Mouse (Mus musculus) right cerebral cortex, postnatal 36 days (tissue): Measurements from ENCODE around the gene Ric8b.

Source experiments
- DNase-seq, 2 experiments: peaks; one replicate each; pipeline ENCODE4 v3.0.0; 2022; ENCODE audit warnings: low spot score in 2 of 2, mixed read lengths in 1 of 2

Ric8b gene

DNA sequence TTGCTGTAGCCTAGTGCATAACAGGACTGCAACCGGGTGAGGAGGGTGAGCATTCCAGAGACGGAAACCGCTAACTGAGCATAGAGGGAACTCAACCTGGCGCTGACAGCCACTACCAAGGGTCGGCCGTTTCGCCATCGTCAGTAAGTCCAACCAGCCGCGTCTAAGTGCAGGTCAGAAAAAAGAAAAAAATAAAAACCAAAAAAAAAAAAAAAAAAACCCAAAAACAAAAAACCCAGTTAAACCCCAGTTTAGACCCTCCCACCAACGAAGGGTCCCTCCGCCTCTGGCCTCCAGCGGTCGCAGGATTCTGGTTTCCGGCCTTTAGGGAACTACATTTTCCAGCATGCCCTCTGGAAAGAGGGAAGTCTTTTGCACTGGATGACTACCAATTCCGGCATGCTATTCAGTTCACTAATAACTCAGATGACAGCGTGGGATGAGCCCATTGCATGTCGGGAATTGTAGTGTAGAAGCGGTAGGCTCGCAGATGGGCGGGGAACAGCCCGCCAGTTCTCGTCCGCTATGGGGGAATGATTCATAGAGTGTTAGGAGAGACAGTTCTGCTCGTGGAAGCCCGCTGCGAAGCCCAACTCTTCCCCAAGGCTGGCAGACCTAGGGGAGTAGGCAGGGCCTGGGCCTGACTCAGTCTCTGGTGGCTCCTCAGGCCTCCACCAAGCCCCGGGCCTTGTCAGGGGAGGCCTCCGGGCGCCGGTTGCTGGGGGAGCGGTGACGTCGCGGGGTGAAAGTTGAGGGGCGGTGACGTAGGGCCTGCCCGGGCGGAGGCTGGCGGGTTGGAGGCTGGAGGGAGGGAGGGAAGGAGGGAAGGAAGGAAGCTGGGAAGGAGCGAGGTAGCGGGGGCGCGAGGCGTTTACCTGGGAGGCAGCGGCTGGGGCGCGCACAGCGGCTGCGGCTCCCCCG lies at the start of gene Ric8b:
Gene Ric8b (plus strand): TSS at position 807 of the 921 bp plus-strand sequence.
- peak; percentile 94 to 98 for DNase-seq

DNA sequence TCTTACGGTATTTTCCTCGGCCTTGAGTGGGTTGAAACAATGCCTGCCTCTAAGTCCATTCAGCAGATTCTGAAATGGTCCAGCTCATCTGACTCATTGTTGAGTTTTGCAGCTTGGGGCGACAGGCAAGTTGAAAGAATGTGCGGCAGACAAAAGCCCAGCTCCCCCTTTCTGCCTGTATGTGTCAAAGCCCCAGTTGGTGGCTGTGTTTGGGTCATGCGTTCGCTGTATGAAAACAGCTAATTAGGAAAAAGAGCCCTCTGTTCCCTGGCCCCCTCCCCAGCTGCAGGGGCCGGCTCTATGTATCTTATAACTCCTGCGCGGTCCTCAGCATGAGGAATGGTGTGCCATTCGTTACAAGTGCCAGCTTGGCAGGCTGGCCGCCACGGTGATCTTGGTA lies 46.1 kb upstream of the Ric8b start:
- no peak for DNase-seq

DNA sequence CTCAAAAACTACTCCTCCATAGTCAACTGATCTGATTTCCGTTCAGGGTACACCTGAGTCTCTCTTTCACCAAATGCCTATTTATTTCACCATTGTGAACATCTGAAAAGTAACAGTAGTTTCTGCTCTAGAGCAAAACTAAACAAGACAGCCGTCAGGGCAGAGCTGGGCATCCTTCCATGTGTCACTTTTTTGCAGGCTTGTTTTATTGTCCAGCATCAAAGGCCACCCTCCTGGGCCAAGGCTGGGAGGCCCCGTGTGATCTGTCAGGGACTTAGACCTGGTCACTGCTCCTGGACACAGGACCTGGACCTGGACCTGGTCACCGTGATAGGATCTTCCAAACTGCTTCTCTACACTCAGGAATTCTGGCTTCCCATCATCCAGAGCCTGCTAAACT lies 45.5 kb upstream of the Ric8b start:
- no peak for DNase-seq

DNA sequence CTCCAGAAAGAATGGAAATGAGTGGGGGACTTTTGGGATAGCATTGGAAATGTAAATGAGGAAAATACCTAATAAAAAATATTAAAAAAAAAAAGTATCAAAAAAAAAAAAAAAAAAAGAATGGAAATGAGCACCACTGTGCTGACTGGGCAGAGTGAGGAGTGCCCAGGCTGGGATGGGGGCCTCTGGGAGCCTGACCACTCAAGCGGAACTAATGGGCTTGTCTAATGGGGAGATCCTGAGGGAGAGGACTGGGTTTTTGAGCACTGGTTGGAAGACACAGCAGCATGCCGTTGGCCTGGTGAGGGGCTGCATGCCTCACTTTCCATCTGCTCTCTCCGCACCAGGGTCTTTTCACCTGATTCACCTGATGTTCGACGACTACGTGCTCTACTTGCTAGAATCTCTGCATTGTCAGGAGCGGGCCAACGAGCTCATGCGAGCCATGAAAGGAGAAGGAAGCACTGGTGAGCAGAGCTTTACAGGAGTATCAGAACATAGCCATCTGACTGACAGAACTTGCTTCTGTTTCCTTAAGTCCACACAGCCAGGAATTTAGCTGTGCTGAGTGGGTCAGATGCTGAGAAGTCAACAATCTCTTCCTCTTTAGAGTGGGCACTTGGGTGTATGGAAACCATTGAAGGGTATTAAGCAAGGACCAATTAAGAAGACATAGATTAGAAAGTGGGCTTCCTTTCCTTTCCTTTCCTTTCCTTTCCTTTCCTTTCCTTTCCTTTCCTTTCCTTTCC lies 37.4 kb upstream of the Ric8b start:
- DNase-seq, result no peak

DNA sequence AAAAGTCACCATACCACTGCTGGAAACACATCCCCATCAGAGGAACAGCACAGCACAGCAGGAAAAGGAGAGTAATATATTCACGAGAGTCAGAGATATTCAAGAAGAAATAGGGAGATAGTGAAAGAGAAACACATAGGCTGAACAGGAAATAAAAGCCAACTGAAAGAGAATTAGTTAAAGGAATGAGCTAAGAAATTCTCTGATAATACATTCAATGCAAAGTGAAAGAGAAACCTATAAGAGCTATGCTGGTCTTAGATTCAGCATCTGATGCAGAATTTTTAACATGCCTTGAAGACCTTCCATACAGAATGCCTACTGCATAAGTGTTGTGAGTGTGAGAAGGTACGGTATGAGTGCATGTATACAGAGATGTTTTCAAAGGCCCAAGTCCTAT lies 34.9 kb upstream of the Ric8b start:
- no peak for DNase-seq

DNA sequence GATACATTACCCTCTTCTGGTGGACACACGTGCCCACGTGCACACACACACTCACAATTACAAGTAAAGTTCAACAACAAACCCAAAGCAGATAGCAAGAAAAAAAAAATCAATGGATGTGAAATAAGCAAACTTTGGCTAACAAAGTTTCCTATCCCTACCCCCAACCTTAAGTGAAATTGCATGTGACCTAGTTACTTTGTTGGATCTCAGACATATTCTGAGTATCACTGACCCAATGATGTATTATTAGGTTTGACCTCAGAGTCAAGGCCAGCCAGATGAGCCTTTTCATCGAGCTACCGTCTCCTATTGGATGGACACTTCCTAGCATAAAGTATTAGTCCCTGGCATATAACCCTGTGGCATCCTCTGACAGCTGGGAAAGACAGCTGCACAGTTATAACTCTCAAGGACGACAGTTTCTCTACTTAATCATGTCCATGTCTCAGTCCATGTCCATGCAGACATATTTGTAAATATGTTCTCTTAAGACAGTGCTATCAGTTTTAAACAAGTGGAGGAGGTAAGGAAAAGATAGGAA lies 32.0 kb upstream of the Ric8b start:
- no peak for DNase-seq

DNA sequence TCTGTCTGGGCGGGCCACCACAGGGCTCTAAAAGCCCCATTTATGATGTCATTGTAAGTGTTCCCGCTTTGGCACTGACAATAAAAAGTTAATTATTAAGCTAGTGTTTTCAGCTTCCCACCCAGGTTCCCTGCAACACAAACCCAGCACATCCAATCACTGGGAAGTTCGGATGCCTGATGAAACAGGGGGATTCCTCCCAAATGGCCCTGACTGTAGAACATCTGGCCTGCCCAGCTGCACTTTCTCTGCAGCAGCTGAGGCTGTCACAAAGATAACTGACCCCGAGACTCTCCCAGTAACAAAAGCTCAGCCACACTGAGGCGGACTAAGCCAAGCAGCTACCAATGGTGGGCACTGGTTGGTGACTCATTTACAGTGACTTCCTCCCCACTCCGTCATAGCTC lies 31.2 kb upstream of the Ric8b start:
- no peak for DNase-seq

DNA sequence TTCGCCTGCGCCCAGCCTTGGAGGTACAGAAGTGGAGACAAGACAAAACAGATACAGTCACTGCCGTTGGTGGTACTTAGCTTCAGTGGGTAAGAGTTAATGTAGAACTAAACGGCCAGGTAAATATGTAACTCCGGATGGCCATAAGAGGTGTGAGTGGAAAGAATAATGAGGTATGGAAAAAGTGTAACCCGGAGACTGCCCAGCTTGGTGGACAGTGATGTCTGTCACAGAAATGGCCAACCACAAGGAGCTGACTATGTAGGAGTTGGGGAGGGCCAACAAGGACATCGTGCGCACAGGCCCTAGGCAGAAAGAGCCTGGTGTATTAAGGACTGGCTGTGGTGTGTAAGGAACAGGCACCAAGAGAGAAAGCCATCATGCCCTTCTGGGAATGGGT lies 30.6 kb upstream of the Ric8b start:
- DNase-seq, result no peak

DNA sequence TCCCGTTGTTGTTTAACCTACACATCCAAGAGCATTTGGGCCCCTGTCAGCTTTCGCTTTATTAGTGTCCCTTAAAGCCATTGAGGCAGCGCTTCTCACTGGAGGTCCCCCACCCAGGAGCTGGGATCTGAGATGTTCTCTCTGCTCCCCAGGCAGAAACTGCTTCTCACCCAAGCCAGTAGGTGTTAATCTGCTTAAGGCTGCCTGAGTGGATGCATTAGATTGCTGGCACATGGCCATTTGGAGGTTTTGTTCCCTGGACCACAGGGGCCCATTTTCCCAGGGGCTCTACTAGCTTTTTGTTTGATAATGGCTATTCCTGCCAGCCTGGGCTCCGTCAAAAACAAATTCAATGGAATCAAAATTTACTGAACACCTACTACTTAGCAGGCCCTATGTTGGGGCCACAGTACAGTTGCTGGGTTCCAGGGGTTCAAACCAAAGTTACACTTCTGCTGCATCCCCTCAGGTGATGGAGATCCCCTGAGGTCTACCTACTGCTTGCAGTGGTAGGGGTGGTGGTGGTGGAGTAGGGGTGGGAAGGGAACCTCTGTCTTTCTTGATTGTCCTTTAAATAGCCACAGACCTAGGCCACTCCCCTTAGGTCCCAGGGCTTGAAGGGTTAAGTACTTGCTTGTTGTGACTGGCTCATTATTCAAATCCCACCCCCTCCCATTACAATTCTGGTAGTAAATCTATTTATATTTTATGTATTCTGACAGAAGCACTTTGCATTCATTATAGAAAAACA lies 28.1 kb upstream of the Ric8b start:
- no peak for DNase-seq

DNA sequence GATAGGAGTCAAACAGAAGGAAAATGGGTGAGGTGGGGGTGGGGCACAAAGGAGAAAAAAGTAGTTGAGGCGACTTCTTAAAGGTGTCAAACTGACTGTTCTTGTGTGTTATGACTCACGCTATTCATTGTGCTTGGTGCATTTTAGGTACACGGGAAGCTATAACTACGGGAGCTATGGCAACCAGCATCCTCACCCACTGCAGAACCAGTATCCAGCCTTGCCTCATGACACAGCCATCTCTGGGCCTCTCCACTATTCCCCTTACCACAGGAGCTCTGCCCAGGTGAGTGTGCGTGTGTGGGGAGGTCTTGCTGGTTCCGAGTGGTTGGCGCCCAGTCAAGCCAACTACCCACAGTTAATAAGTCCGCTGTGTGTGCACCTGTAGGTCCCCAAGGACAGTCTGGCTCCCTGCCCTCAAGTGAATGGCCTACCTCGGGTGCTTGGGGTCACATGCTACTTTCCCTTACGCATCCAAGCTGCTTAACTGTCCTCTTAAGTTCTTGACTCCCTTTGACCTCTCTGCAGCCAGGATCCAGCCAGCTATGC lies 21.5 kb upstream of the Ric8b start:
- peak in 1 of 2 experiments; percentile 48 for DNase-seq

DNA sequence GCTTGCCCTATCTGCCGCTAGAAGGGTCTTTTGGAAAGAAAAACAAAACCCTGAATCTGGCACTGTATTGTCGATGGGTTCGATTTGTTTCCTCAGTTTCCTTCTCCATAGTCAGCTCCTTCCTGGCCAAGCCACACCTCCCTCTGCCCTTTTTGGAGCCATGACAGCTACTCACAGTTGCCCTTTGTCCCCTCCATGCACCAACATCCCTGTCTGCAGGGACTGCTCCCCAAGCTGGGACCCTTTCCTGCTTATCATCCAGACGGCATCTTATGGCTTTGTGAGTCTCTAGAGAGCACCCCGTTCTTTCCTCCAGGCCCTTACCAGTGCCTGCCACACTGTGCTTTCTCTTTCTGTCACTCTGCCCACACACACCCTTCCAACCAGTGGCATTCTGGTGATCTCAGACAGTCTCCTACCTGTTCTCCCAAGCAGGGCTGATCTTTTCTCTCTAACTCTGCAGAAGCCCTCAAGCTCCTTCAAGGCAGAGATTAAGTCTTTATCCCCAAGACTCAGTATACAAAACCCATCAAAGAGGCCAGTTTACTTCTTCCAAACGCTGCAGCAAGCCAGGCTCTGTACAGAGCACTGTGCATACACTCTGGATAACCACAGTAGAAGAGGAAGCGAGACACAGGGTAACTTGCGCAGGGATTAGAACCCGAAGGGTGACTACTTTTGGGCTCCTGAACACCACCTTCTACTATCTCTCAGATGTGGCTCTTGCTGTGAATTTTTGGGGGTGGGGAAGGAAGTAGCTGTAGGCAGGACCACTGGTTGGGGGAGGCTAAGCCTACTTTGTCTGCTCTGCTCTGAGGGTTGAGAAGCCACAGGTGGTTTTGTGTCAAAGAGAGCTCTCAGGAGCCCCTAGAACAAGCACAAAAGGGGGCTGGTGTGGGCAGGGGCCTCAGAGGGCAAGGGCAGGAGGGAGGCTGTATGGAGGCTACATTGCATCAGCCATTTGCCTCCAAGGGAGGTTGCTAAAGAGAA lies 20.2 kb upstream of the Ric8b start:
- DNase-seq, result no peak

DNA sequence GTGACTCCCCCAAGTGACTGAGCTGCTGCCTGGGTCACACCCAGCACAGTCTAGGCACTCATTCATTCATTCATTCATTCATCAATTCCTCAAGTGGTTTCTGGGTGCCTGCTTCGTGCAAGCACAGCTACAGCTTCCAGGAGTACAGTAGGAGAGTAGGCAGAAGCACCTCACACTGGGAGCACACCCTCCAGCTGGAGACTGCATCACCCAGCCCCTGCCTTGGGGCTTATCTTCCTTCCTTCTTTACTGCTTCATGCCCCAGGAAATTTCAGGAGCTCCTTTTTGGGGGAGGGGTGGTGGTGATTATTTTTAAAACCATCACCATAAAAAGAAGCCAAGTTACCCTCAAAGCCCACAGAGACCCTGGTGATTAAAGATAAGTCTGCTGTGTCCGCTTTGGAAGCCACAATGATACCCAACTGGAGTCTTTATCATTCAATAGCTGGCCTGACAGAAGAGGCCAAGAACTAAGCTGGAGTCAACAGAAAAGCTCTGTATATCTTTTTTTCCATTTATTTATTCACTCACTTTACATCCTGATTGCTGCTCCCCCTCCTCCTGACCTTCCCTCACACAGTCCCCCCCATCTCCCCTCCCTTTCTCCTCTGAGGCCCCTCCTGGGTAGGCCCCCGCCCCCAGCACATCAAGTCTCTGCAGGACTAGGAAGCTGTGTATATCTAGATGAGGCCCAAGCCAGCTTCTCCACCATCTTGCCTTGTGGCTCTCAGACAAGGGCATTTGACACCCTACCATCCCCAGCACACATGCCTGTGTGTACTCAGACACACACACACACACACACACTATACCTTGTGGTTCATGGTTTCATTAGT lies 19.1 kb upstream of the Ric8b start:
- no peak for DNase-seq

DNA sequence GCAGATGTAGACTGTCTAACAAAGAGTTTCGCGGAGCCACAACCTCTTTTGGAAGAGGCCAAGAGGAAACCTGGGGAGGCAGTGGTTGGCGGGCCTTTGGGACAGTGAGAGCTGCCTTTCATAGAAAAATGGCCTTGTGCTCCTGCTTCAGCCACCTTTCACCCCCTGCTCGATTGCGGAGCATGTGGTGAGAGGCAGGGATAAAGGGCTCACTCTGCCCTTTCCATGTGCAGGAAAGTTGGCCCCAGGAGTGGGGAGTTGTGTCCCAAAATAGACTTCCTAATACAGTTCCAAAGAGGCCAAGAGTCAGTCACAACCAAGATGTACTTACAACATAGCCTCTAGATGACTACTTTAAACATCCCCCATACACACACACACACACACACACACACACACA lies 15.7 kb upstream of the Ric8b start:
- DNase-seq, result no peak

DNA sequence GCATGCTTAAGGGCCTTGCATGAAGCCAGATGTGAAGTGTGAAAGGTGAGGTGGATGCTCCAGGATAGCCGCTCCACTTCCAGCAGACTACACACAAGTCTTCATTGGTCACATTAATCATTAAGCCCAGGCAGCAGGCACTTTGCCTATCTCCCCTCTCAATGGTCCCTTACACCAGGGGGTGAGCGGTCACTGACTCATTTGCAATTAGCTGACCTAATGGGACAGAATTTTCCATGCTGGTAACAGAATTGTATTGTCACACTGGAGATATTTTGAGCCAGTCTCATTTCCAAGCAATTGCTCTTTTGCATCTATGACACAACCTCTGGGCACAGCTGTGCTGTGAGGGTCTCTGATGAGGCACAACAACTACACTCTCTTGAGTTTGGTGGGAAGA lies 15.2 kb upstream of the Ric8b start:
- DNase-seq, result no peak

DNA sequence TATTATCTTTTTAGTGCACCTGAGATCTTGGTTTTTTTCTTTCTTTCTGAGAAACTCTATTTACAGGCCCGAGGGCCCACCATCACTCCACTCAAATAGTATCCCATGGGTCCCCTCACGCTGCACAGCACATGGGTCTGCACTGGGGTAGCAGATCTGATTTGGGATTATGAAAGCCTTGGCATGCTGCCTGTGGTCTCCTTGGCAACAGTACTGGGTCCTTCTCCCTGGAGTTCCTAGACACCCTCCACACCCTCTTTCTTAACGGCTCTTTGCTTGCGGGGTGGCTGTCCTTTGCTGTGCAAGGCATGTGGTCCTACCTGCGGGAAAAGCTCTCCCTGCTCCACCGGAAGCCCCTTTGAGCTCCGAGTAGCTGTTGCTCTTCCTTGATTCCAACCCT lies 14.1 kb upstream of the Ric8b start:
- peak in 1 of 2 experiments; percentile 32 for DNase-seq

DNA sequence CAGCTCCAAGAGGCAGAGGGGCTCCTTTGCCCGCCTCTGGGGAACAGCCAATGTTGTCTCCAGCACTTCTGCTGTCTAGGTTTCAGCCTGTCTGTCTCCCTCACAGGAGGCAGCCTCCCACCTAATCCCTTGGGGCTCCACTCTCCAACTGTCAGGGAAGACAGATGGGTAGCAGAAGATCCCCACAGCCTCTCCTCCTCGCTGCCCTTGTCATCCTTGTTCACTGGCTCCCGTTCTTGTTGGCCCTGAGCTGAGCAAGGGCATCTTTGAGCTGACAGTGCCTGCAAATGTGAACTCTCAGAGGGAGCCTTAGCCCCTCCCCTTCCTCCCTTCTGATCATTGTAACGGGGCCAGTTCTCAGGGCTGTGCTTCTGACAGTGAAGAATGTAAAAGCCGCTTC lies 13.7 kb upstream of the Ric8b start:
- no peak for DNase-seq

DNA sequence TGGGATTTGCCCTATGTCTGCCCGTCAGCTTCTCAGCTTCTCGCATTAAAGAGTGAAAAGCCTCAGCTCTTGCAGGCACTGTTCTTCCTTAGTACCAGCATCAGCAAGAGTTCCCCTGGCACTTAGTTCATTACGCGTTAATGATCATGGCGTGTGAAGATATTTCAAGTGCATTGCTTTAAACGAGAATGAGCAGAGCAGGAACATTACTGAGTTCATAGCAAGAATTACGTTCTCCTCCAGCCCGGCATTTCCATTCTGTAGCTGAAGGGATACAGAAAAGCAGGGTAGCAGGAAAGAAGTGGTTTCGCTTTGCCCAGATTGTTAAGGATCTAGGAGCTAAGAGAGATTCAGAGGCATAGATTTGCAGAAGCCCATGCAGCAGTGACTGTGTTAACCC lies 10.5 kb upstream of the Ric8b start:
- no peak for DNase-seq

DNA sequence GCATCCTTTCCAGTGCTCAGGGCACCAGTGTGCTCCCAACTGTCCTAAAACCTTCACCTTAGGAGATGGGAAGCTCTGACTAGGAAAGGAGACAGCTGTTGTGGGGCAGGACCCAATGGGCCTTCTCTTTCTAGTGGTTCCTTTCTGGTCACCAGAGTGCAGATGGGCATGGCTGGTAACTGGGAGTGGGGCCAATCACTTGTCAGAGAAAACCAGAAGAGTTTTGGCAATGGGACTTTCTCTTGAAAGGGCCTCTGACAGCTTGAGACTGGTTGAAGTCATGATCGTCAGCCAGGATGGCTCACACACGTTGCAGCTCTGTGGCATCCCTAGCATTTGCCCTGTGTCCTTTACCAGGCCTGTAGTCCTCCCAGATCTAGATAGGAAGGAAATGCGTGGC lies 9.4 kb upstream of the Ric8b start:
- DNase-seq, result no peak

DNA sequence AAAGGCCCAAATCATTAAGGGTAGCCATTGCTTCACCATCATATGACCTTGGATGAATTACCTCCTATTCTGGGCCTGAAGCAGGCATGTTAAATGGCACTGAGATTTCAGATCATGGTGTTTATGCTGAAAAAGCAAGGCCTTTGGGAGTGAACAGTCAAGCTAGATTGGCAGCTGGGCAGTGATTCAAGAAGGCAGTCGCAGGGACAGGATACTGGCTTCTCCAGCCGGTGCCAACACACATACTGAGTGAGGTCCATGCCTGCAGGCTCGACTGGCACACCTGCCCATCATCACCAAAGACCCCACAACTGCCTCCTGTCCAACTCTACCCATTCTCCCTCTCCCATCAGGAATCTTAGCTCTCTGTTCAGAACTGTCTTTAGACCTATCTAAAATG lies 8.9 kb upstream of the Ric8b start:
- DNase-seq, result no peak
